Mouse (Mus musculus) naive thymus-derived CD4-positive, alpha-beta T cell, adult 2 months (primary cell): ENCODE results near the gene Pgbd5.

Source experiments
- DNase-seq: peaks from one replicate; pipeline ENCODE4 v3.0.0-alpha.2; 2011; ENCODE audit warnings: low read depth

The Pgbd5 gene

DNA sequence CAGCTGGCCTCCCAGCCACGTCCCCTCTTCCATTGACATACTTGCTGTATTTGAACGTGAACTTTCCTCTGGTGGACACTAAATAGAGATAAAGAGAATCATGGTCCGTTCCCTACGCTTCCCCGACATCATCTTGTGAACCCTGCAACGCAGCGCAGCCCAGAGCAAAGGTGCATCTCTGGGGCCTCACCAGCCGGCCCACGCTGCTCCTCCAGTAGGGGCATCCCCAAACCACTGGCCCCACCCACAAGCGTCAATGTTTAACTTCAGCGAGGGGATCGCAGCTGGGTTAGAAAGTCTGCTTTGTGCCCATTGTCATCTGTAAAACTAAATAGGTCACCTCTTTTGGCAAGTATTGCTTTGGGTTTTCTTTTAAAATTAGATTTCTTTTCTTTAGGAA is 95.5 kb downstream of the Pgbd5 start:
- DNase-seq = no peak

DNA sequence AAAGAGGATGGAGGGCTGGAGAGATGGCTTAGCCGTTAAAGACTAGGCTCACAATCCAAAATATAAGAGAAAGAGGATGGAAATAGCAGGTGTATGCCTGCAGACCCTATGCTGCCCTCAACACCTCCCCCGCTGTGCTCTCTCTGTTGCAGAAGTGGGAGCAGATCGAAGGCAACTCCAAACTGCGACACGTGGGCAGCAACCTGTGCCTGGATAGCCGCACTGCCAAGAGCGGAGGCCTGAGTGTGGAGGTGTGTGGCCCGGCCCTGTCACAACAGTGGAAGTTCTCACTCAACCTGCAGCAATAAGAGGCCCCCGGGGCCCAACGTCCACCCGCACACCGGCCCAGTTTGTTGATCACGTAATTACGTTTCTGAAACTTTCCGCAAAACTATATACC is 96.3 kb downstream of the Pgbd5 start:
- no peak for DNase-seq

DNA sequence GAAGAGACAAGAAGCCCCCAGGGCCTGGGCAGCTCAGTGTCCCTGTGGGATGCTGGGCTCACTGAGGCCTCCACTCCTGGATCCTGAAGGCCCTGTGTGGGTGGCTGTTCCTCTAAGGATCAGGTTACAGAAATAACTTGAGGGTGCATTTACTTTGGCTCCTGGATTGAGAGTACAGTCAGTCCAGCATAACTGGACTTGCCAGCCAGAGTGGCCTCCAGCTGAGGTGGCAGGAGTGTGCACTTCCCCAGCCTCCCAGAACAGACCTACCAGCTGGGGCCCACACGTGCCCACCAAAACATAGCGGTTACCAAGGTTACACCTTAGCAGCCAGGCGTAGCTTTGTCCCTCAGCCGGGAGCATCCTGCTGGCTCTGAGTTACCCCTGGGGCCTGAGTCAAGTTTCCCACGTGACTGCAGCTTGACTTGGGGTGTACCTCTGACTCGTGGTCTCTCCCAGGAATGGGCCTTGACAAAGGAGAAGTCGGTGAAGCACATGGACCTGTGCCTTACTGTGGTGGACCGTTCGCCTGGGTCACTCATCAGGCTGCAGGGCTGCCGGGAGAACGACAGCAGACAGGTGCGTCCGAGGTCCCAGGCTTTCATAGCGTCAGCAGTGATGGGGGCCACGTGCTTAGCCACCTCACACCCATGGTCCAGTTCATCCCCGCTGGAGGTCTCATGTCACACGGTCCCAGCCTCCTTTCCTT is 98.9 kb downstream of the Pgbd5 start:
- no peak for DNase-seq

DNA sequence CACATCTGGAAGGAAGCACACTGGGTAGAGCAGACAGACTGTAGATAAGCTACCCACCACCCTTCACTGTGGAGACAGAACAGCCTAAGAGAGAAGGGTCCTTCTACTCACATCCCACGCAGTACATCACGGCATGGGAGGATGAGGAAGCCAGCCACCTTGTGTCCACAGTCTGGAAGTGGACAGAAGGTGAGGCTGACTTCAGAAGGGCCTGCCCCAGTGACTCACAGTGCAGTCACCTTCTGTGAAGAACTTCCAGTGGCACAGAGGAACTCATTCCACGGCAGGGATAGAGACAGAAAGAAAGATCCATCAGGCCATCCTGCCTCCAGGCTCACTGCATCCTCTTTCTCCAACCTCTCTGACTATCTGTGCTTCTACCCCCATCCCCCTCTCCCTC is 99.7 kb downstream of the Pgbd5 start:
- DNase-seq = no peak

DNA sequence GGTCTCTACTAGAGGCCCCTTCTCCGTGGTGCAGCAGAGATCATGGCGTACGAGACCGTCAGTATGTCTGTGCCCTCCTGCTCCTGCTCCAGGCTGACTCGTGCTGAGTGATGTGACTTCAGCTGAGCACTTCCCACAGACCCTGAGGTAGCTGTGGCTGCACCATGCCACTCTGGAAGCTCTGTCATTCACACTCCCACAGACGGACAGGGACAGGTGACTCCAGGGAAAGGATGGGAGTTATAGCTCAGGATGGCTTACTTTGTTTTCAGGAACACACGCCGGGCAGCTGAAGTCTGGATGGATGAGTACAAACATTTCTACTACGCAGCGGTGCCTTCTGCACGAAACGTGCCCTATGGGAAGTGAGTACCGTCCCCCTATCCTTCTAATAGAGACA is 103.2 kb downstream of the Pgbd5 start:
- no peak for DNase-seq

DNA sequence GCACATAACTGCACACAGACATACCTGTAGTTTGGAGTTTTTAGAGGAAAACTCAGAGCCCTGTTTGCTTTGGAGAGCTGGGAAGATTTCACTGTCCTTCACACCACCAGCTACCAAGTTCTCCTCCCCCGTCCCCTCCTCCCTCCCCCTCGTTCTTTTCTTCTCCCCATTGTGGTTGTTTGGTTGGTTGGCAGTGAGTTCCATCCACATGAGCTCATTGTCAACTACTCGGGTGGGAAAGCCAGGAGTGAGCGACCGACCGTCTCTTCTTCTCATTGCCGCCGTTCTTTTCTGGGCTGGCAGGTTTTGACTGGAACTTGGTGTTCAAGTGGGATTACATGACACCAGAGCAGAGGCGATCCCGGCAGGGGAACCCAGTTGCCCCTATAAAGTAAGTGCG is 107.8 kb downstream of the Pgbd5 start:
- no peak for DNase-seq

DNA sequence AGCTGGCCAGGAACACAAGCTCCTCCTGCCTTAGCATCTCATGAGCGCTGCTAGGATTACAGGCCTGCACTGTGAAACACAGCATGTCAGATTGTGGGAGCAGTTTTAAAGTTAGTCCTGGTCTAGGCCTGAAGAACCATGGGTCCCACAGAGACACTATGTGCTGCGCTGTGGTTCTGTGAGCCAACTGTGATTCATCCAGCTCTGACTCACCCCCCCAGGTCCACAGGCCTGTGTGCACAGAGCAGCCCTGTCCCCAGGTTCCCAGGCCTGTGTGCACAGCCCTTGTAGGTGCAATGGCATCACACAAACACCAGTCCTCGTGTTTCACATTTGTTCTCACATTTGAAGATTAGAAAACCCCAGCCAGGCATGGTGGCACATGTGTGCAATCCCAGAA is 108.4 kb downstream of the Pgbd5 start:
- no peak for DNase-seq

DNA sequence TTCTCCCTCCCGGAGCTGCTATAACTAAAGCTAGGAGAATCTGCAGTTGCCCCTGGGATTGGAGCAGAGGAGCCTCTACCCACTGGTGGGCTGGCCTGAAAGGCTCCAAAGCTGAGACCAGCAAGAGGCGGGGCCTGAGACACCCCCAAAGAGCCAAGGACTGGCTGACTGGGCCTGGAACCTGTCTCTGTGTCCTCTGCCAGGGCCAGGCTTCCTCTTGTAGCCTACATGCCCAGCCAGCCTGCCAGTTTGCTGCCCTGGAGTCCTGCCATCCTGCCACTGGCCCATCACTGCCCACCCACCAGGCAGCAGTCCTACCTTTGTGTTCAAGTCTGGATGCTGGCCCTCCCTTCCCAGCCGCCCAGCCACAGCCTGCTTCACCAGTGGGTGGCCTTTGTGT is 109.0 kb downstream of the Pgbd5 start:
- no peak for DNase-seq

DNA sequence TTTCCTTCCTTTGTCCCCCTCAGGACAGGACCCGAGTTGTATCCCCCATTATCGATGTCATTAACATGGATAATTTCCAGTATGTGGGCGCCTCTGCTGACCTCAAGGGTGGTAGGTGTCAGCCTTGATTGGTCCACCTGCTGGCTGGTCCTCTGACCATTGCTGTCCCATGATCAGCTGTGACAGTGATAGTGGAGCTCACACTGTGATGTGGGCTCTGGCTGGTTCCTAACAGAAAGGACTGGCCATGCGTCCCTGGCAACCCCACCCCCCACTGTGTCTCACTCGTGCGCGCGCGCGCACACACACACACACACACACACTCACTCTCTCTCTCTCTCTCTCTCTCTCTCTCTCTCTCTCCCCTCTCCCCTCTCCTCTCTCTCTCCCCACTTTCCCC is 109.8 kb downstream of the Pgbd5 start:
- DNase-seq = no peak

DNA sequence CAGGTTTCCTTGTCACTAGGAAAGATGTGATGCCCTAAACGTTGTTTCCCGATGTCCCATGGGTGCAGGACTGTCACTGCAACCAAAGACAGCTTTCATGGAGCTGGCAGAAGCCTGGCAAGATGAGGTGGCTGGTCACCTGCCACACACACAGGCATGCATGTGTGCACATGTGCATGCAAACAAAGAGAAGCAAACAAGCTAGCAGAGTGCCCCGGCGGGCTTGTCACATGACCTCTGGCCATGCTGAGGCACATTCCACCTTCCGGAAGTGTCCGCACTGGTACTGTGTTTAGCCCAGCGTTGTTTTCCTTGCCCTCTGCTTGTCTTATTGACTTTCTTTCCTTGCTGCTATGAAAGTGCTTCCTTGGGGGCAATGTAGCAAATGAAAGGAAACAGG is 111.2 kb downstream of the Pgbd5 start:
- no peak for DNase-seq

DNA sequence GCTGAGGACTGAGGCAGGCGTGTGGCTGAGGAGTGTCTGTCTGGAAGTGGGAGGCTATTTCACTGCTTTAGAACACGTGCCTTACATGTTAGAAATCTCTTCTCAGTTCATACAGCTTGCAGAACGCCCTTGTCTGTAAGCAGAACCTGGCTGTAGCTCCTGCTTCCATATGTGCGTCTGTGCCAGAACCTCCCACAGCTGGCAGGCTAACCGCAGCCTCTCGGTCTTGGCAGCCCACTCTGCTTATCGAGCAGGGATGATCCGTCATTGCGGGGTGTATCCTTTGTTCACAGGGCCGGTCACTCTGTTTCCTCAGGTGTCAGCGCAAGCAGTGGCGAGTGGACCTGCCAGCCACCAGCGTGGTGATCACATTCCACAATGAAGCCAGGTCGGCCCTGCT is 116.1 kb downstream of the Pgbd5 start:
- DNase-seq = no peak

DNA sequence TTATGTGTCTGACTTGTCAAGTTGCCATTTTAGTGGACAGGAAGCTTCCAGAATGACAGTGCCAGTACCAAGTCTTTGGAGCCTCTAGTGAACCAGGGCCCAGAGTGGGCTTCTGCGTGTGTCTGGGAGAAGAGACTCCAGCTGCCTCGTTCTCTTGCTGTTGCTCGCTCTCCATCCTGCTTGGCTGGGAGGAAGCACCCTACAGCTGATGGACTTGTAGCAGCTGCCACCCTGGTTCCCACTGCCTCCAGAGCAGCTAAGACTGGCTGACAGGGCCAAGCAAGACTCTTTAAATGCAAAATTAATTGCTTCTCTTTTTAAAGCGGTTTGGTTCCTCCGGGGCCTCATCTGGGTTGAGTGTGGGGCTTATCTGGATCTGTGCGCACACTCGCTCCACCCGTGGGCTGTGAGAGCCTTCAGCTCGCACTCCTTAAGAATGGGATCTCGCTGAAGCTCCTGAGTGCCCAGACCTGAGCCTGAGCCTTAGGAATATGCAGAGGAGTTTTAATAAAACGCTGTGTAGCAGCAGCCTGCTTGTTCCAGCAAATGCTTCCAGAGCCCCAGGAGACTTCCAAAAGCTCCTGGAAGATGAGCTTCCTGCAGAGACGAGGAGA is 118.1 kb downstream of the Pgbd5 start:
- DNase-seq = no peak

DNA sequence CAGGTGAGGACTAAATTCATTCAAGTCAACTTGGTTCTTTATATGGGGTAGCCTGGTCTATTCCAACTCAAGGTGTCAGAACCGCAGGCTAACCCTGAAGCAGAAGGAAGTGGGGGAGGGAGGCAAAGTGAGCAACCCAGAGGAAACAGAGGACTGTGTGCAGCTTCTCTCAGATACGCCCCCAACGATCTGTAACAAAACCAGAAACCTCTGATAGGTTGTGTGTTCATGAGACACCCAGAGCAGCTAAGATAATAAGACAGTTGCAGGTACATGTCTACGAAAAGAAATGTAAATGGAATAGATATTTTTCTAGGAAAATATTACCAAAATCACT is 120.2 kb downstream of the Pgbd5 start:
- peak; percentile 66 for DNase-seq
